Mouse (Mus musculus) erythroblast, embryonic 14.5 days (primary cell): ENCODE measurements at regions not wholly inside any gene's neighbourhood (a gene's known extent, or its start where the extent isn't known, plus 50 kb on each side); places are given as distances from the start of the nearest gene placed in this dataset.

Experiments
- GATA1 ChIP-seq: IDR thresholded peaks from 2 replicates; pipeline ENCODE4 v1.6.1; 2012; ENCODE audit warnings: low read length, inconsistent platforms, mixed read lengths
- TAL1 ChIP-seq: IDR thresholded peaks from 3 replicates; pipeline ENCODE4 v1.6.1; 2012; ENCODE audit warnings: low read length, inconsistent platforms, mixed read lengths

- TF ChIP-seq GATA1: no peak
- no peak for TF ChIP-seq TAL1
Observed at GRCm38 (mm10) chr15:62332129-62332528, 1409.3 kb upstream of the A1bg start.
